Mouse (Mus musculus) 416B (cell line): Measurements from ENCODE around the gene D630045J12Rik.

Experiments used
- DNase-seq: peaks from one replicate; pipeline ENCODE4 v3.0.0; 2011; ENCODE audit warnings: low read depth

D630045J12Rik gene

GRCm38 (mm10) chr6:38253736-38254641, at the start of gene D630045J12Rik:
TSS of gene D630045J12Rik (minus strand) at chr6:38254009.
- DNase-seq: no peak

- peak; percentile 68 for DNase-seq
Measured at GRCm38 (mm10) chr6:38298761-38299401, 45.1 kb upstream of the D630045J12Rik start, which contains the start of gene Zc3hav1l. TSS of gene Zc3hav1l (minus strand) at chr6:38299259.

GRCm38 (mm10) chr6:38298246-38298635, 44.4 kb upstream of the D630045J12Rik start:
- peak; percentile 78 for DNase-seq

DNA sequence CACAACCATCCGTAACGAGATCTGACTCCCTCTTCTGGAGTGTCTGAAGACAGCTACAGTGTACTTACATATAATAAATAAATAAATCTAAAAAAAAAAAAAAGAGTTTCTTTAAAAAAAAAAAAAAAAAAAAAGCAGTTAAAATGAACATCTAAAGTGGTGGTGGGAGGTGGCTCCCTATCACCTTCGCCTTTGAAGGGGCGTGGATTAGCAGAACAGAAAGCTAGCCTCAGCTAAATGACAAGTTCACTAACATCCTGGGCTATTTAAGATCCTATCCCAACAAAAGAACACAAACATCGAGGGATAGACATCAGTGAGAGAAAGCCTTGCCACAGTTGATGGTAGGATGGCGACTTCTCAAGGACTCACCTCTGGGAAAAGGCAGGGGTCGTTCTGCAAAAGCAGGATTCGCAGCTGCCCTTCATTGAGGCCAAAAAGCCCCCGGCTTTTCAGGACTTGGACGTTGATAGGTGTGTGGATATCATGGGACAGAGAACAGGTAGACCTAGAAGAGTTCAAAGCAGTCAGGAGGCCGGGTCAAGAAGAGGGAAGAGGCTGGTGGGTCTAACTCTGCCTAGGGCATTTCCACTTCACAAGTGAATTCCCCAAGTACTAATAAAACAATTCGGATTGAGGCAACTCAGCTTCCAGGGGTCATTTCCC, 43.9 kb upstream of the D630045J12Rik start:
- peak; percentile 17 for DNase-seq

- DNase-seq: no peak
Measured at GRCm38 (mm10) chr6:38293708-38294107, 39.9 kb upstream of the D630045J12Rik start.

GRCm38 (mm10) chr6:38292871-38293646, 39.2 kb upstream of the D630045J12Rik start:
- DNase-seq: no peak

DNA sequence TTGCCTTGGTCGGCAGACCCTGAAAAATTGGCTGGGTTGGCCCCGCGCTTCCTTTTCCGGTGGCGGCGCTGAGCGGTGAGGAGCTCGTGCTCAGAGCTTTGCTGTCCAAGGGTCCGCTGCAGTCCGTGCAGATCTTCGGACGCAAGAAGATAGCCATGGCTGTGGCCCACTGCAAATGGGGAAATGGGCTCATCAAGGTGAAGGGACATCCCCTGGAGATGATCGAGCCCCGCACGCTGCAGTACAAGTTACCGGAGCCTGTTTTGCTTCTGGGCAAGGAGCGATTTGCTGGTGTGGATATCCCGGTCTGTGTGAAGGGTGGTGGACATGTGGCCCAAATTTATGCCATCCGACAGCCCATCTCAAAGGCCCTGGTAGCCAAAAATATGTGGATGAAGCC, 30.6 kb upstream of the D630045J12Rik start:
- DNase-seq: no peak

GRCm38 (mm10) chr6:38264466-38264865, 10.7 kb upstream of the D630045J12Rik start:
- no peak for DNase-seq

- peak; percentile 9 for DNase-seq
Measured at GRCm38 (mm10) chr6:38263393-38264159, 9.8 kb upstream of the D630045J12Rik start.

GRCm38 (mm10) chr6:38261877-38262276, 8.1 kb upstream of the D630045J12Rik start:
- no peak for DNase-seq

- DNase-seq: no peak
Measured at GRCm38 (mm10) chr6:38257506-38257905, 3.7 kb upstream of the D630045J12Rik start.

GRCm38 (mm10) chr6:38256793-38257192, 3.0 kb upstream of the D630045J12Rik start:
- DNase-seq: no peak

- DNase-seq: no peak
Measured at GRCm38 (mm10) chr6:38255794-38256193, 2.0 kb upstream of the D630045J12Rik start.

- DNase-seq: no peak
Measured at GRCm38 (mm10) chr6:38252766-38253735, 758 bp downstream of the D630045J12Rik start.

DNA sequence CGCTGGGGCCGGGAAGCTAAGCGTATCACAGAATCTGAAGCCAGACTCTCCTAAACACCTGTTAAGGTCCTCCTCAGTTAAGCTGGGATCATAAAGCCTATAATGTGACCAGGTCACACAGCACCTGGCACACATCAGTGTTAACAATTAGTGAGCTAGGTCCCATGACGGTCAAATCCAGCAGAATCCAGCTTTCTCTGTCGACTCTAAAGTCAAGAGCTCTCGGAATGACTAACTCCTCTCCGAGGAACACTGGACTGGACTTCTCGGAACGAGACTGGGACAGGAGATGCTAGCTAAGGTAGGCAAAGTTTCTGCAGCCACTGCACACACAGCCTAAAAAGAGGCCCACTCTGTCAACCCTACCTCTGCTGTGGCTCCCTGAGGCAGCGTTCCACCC, 1.7 kb downstream of the D630045J12Rik start:
- no peak for DNase-seq

DNA sequence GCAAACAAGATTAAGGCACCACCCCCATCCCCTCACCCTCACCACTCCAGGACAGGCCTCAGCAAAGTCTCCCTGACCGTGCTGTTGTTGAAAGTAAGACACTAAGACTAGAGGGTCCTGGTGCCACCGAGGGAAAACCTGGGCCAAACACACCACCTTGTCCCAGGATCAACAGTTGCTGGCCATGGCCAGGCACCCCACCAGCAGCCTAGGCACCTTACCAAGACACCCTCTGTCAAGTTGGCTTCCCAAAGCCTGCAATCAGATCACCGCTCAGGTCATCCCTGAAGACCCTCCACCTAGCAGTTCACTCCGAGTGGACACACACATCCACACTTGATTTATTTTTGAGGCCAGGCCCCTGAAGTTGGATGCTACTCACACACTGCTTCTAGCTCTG, 2.3 kb downstream of the D630045J12Rik start:
- DNase-seq: no peak

DNA sequence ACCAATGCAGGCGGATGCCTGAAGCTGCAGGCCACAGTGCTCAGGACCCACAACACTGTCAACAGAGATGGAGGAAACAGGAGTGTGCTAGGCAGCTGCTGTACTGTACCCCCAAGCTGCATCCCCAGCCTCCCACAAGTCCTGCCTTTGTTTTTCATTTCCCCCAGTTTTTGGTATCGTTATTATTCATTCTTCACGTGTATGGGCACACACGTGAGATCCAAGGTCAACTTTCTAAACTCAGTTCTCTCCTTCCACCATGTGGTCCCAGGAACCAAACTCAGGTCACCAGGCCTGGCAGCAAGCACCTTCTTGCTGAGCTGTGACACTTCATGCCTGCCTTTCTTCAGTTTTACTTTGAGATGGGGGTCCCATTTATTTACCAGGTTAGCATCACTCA, 6.4 kb downstream of the D630045J12Rik start:
- DNase-seq: no peak

DNA sequence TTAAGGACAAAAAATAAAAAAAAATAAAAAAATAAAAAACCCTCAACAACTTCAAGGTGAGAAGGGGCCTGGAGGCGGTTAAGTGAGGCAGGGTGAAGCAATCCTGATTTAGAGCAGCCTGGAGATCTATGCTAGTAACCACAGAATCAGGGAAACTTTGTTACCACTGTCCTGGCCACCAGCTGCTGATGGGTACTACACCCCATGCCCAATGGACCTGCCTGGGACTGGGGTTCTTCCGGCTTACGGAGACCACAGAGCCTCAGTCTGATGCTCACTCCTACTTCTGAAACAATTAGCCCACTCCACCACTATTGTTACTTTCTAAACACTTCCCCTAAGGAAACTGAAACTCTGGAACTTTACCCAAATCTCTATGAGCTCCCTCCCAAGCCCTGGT, 9.0 kb downstream of the D630045J12Rik start:
- no peak for DNase-seq

DNA sequence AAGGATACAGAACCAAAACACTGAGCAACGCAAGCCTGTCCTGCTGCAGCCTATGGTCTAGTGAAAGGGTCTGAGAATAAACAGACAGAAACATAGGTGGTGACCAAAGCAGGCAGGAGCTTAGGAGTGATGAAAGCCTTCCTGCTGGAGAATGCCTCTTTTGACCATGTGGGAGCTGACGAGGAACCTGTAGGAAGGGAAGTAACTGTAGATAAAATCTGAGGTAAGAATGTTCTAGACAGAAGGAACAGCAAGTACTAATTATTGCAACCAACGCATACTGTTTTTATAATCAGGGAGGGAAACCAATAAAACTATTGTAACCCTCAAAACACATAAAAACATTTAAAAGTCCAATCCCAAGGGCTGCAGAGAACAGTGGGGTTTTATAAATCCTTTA, 9.6 kb downstream of the D630045J12Rik start:
- peak; percentile 10 for DNase-seq

- DNase-seq: no peak
Measured at GRCm38 (mm10) chr6:38242833-38243232, 11.0 kb downstream of the D630045J12Rik start.
